Mouse (Mus musculus): ENCODE data around the gene Gm47791.

- TF ChIP-seq POLR2A (IDR thresholded peaks at IDR 0.05; ENCODE audit: low read depth, low read length) (no peak), CTCF (IDR thresholded peaks at IDR 0.05; ENCODE audit: extremely low read depth, insufficient read length, insufficient replicate concordance, low read depth, low read length) (no peak)
These were observed 29.5 kb downstream of the Gm47791 start for GRCm38 (mm10) chr1:82741539-82741938.
